Mouse (Mus musculus) intestine, embryonic 14.5 days (tissue): ENCODE measurements around the gene Tmsb15b1. TPM values are rescaled to one million over a fixed set of nuclear protein-coding genes. Genes with fewer than 3 reads are reported as not detected.
A peak's percentile ranks its signal among the peaks of the same experiment; 100 is the strongest.

Source experiments
- ATAC-seq: fragments of 200-750 bp; cut with Nextera tagmentation; replicated peaks from 2 replicates; pipeline ENCODE4 v1.8.0; 2017; ENCODE audit warnings: low read depth, moderate number of reproducible peaks, moderate TSS enrichment, moderate library complexity; ENCODE audit not compliant: low FRiP score, low TSS enrichment
- DNase-seq: peaks from one replicate; pipeline ENCODE4 v3.0.0-alpha.2; 2018; ENCODE audit warnings: low spot score
- H3K27ac ChIP-seq: fragments of 300-500 bp; sonication (generic); 2 replicates; pipeline ENCODE4 v1.5.1; 2014; ENCODE audit warnings: low read depth, mild to moderate bottlenecking, control low read depth
- H3K27me3 ChIP-seq: fragments of 300-500 bp; sonication (generic); replicated peaks from 2 replicates; pipeline ENCODE4 v1.6.1; 2014; ENCODE audit warnings: low read length, control low read depth; ENCODE audit not compliant: control insufficient read depth, insufficient read depth
- H3K36me3 ChIP-seq: fragments of 300-500 bp; sonication (generic); 2 replicates; pipeline ENCODE4 v1.6.1; 2014; ENCODE audit warnings: low read length, control low read depth; ENCODE audit not compliant: control insufficient read depth, insufficient read depth
- H3K4me1 ChIP-seq: fragments of 300-500 bp; sonication (generic); replicated peaks from 2 replicates; pipeline ENCODE4 v1.6.1; 2014; ENCODE audit warnings: low read length, control low read depth, mixed read lengths; ENCODE audit not compliant: control insufficient read depth, insufficient read depth
- H3K4me2 ChIP-seq: fragments of 300-500 bp; sonication (generic); 2 replicates; pipeline ENCODE4 v1.6.1; 2014; ENCODE audit warnings: low read length
- H3K4me3 ChIP-seq: fragments of 300-500 bp; sonication (generic); 2 replicates; pipeline ENCODE4 v1.5.1; 2014; ENCODE audit warnings: low read depth, low read length, control low read depth, mixed read lengths
- H3K9ac ChIP-seq: fragments of 300-500 bp; sonication (generic); 2 replicates; pipeline ENCODE4 v1.6.1; 2014; ENCODE audit warnings: mild to moderate bottlenecking, low read length
- H3K9me3 ChIP-seq: fragments of 300-500 bp; sonication (generic); 2 replicates; pipeline ENCODE4 v1.6.1; 2016; ENCODE audit warnings: low read length, control low read depth; ENCODE audit not compliant: control insufficient read depth
- WGBS: fragments of 180-500 bp; shearing (Covaris S2); extraction: QIAGEN DNeasy Blood & Tissue Kit; methylation state at CpG from one replicate; pipeline ENCODE4 v1.1.7; 2014; 5-methylcytosine and 5-hydroxymethylcytosine counted together
- polyA plus RNA-seq: library from polyadenylated mRNA; unstranded; fragments of >200 nt; fragmentation: Nextera tagmentation; extraction: Ambion mirVana; gene quantifications from 2 replicates; pipeline ENCODE4 v1.2.1, GENCODE M21; 2014

The Tmsb15b1 gene
- polyA plus RNA-seq, result 30.3 and 31.9 TPM in 2 replicates

DNA sequence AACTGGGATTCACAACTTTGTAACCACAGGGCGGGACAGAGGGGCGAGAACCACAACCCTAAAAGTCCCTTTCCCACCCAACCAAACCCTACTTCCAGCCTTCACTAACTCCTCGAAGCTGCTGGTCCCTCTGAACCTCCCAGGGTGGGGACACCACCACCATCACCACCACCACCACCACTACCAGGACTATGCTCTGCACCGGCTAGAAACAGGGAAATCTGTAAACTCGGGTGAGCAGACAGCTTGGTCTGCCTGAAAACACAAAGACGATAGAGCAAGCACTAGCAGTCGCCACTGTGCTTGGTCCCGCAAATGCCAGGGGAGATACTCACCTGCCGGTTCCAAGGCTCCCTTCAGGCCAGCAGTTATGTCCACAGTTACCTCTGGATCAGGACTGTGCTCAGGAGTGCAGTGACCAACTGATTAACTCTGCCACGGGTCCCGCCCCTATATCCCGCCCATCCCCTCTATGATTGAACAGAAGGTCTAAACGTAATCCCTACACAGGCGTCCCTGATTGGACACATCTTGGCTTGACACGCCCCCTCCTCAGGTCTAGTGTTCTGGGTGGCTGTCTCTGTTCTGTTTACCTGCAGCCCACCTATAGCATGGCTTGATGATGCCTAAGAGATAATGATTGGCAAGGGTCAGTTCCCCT lies at the start of gene Tmsb15b1, which contains the start of gene Tmsb15l:
Tmsb15b1 (minus strand) TSS at position 451 of the 661 bp plus-strand sequence.
Tmsb15l (minus strand) TSS at position 446 of the 661 bp plus-strand sequence.
- peak within 1 kb of the TSS; percentile 41 for H3K4me3 ChIP-seq
- WGBS, result 24% methylated on average over 15 of the region's 15 CpGs
- no peaks in the 10 kb centered on the region for H3K4me1 ChIP-seq
- H3K36me3 ChIP-seq, result no peaks in the 10 kb centered on the region
- peak within 1 kb of the TSS; percentile 30; the same call in 1 of the 2 replicates for H3K9ac ChIP-seq
- ATAC-seq (peak; percentile 100), DNase-seq (peak; percentile 72)
- H3K9me3 ChIP-seq, result no peaks in the 10 kb centered on the region
- H3K27ac ChIP-seq, result no peak within 1 kb of the TSS
- H3K27me3 ChIP-seq, result no peaks in the 10 kb centered on the region
- H3K4me2 ChIP-seq, result peak within 1 kb of the TSS; percentile 49

DNA sequence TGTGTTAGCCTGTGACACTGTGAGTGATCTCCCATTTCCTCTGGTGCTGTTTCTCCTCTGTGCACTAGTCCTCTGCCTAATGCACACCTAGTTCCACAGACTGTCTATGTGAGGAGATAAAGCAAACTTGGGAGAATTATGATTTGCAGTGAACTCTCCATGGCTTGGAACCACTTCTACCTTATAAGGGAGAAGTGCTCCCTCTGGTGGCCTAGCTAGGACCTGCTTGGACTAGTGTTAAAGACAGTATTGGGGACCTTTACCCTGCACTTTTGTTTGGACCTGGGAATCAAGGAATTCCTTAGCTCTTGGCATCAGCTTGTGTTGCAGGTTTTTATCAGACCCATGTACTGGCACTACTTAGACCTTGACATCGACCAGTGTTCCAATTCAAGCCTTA lies 42.6 kb upstream of the Tmsb15b1 start:
- H3K4me1 ChIP-seq, result no peaks in the 10 kb centered on the region
- H3K36me3 ChIP-seq, result no peaks in the 10 kb centered on the region
- H3K9me3 ChIP-seq, result no peaks in the 10 kb centered on the region
- ATAC-seq (no peak), DNase-seq (peak; percentile 68)
- 21% methylated on average over 1 of the region's 1 CpGs for WGBS
- H3K4me2 ChIP-seq, result no peak overlapping the region
- H3K4me3 ChIP-seq, result no peak overlapping the region
- H3K27me3 ChIP-seq, result no peaks in the 10 kb centered on the region
- H3K27ac ChIP-seq, result no peak overlapping the region
- no peak overlapping the region for H3K9ac ChIP-seq

DNA sequence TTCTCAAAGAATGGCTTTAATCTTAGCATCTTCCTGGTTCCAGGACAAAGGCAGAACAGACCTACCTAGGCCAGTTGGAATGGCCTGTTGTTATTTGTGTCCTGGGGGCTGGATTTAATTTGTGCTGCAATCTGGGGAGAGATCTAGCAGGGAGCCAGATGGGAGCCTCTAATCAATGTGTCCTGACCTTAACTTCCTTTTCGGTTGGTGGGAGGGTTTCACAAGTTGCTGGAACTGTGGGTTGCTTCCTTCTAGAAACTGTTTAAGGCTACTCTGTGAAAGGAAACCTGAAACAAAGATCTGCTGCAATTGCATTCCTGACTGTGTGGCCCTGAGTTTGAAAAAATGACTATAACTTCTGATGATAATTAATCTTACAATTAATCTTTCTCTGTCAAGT lies 41.0 kb upstream of the Tmsb15b1 start:
- H3K9ac ChIP-seq, result no peak overlapping the region
- WGBS, result 81% methylated on average over 1 of the region's 1 CpGs
- H3K27ac ChIP-seq, result no peak overlapping the region
- no peak for ATAC-seq
- H3K4me2 ChIP-seq, result no peak overlapping the region
- DNase-seq, result no peak
- no peak overlapping the region for H3K4me3 ChIP-seq
- H3K27me3 ChIP-seq, result no peaks in the 10 kb centered on the region
- no peaks in the 10 kb centered on the region for H3K36me3 ChIP-seq
- no peaks in the 10 kb centered on the region for H3K9me3 ChIP-seq
- no peaks in the 10 kb centered on the region for H3K4me1 ChIP-seq

- DNase-seq, result no peak
- Histone ChIP-seq H3K4me2 (no peak overlapping the region), H3K9ac (no peak overlapping the region), H3K27me3 (no peaks in the 10 kb centered on the region), H3K4me1 (no peaks in the 10 kb centered on the region), H3K9me3 (no peaks in the 10 kb centered on the region), H3K36me3 (0 out of 2 replicates have a peak, but pooled peaks cover 3% of the 10 kb centered on the region), H3K27ac (no peak overlapping the region), H3K4me3 (no peak overlapping the region)
- ATAC-seq, result no peak
- 51% methylated on average over 6 of the region's 6 CpGs for WGBS
Measured at GRCm38 (mm10) chrX:137015099-137015709, 38.5 kb upstream of the Tmsb15b1 start.

- no peak overlapping the region for H3K4me3 ChIP-seq
- WGBS, result 74% methylated on average over 2 of the region's 2 CpGs
- no peak for DNase-seq
- no peaks in the 10 kb centered on the region for H3K9me3 ChIP-seq
- no peaks in the 10 kb centered on the region for H3K36me3 ChIP-seq
- no peak for ATAC-seq
- no peak overlapping the region for H3K27ac ChIP-seq
- H3K27me3 ChIP-seq, result peaks cover 18% of the 10 kb centered on the region; the same call in 1 of the 2 replicates
- no peak overlapping the region for H3K4me2 ChIP-seq
- H3K4me1 ChIP-seq, result no peaks in the 10 kb centered on the region
- H3K9ac ChIP-seq, result no peak overlapping the region
Measured at GRCm38 (mm10) chrX:136996256-136996655, 19.6 kb upstream of the Tmsb15b1 start.

GRCm38 (mm10) chrX:136993641-136994040 lies 17.0 kb upstream of the Tmsb15b1 start:
- Histone ChIP-seq H3K27ac (no peak overlapping the region), H3K9me3 (no peaks in the 10 kb centered on the region), H3K27me3 (peaks cover 18% of the 10 kb centered on the region; the same call in 1 of the 2 replicates), H3K36me3 (no peaks in the 10 kb centered on the region), H3K4me3 (peak overlapping the region; percentile 34), H3K9ac (no peak overlapping the region), H3K4me2 (peak overlapping the region; percentile 53), H3K4me1 (no peaks in the 10 kb centered on the region)
- DNase-seq, result no peak
- no peak for ATAC-seq
- WGBS, result 24% methylated on average over 13 of the region's 14 CpGs

DNA sequence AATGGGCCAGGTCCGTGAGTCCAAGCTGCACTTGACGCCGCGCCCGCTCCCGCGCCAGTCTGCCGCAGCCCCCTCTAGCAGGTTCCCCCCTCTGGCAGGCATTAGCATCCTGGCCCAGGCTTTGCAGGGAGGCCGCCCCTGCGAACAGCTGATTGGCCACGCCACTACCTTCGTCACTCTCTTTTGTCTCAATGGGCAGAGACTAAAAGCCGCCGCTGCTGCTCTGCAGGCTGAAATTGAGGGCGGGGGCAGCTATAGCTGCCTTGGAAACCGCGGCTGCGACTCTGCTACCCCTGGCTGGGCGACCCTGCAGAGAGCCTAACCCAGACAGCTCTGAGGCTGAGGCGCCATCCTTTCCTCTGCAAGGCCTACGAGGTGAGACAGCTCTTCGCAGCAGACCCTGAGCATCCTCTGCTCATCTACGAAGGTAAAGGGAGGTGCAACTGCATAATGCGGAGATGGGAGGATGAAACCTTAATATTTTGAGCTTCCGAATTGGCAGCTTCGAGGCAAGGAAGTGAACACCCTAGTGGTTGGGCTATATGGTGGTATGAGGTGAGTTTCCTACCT lies 16.4 kb upstream of the Tmsb15b1 start, which contains the start of gene Zcchc18:
Zcchc18 (plus strand) TSS at position 178 of the 570 bp plus-strand sequence.
- no peaks in the 10 kb centered on the region for H3K36me3 ChIP-seq
- peak; percentile 94 for ATAC-seq
- no peak within 1 kb of the TSS for H3K27ac ChIP-seq
- peak within 1 kb of the TSS; percentile 53 for H3K4me2 ChIP-seq
- H3K4me1 ChIP-seq, result no peaks in the 10 kb centered on the region
- whole genome bisulfite sequencing, result 16% methylated on average over 26 of the region's 26 CpGs
- H3K9me3 ChIP-seq, result no peaks in the 10 kb centered on the region
- DNase-seq, result peak; percentile 63
- H3K9ac ChIP-seq, result no peak within 1 kb of the TSS
- H3K27me3 ChIP-seq, result peaks cover 18% of the 10 kb centered on the region; the same call in 1 of the 2 replicates
- peak within 1 kb of the TSS; percentile 34 for H3K4me3 ChIP-seq

- Histone ChIP-seq H3K9me3 (no peaks in the 10 kb centered on the region), H3K27me3 (peaks cover 18% of the 10 kb centered on the region; the same call in 1 of the 2 replicates), H3K36me3 (no peaks in the 10 kb centered on the region), H3K27ac (no peak overlapping the region), H3K9ac (no peak overlapping the region), H3K4me1 (no peaks in the 10 kb centered on the region), H3K4me2 (peak overlapping the region; percentile 53), H3K4me3 (peak overlapping the region; percentile 34)
- ATAC-seq, result peak; percentile 58
- WGBS, result 19% methylated on average over 19 of the region's 19 CpGs
- no peak for DNase-seq
Measured at GRCm38 (mm10) chrX:136992191-136992965, 15.7 kb upstream of the Tmsb15b1 start.
